Mouse (Mus musculus) heart, adult 2 months (tissue): ENCODE measurements at regions not wholly inside any gene's neighbourhood (a gene's known extent, or its start where the extent isn't known, plus 50 kb on each side); places are given as distances from the start of the nearest gene placed in this dataset.

Experiments
- EP300 ChIP-seq: fragments of 200-500 bp; IDR thresholded peaks from 2 replicates; pipeline ENCODE4 v1.6.1; 2011; ENCODE audit warnings: low read depth, low read length, control low read depth; ENCODE audit not compliant: insufficient read depth
- POLR2A ChIP-seq: fragments of 200-500 bp; IDR thresholded peaks from 2 replicates; pipeline ENCODE4 v1.6.1; 2011; ENCODE audit warnings: mild to moderate bottlenecking, low read depth, low read length, control low read depth; ENCODE audit not compliant: insufficient read depth

- TF ChIP-seq EP300 (no peak), POLR2A (no peak)
Observed at GRCm38 (mm10) chr10:117509431-117510223, 119.7 kb upstream of the Cpm start.
